Mouse (Mus musculus): ENCODE measurements around the gene Tram2. TPM values are rescaled to one million over a fixed set of nuclear protein-coding genes. Genes with fewer than 3 reads are reported as not detected.

Gene Tram2
- total RNA-seq, 2 experiments from 2014 or later: 10.6 to 19.5 TPM

GRCm38 (mm10) chr1:21068491-21068890 lies 10.5 kb downstream of the Tram2 start:
- DNase-seq: no peak

DNA sequence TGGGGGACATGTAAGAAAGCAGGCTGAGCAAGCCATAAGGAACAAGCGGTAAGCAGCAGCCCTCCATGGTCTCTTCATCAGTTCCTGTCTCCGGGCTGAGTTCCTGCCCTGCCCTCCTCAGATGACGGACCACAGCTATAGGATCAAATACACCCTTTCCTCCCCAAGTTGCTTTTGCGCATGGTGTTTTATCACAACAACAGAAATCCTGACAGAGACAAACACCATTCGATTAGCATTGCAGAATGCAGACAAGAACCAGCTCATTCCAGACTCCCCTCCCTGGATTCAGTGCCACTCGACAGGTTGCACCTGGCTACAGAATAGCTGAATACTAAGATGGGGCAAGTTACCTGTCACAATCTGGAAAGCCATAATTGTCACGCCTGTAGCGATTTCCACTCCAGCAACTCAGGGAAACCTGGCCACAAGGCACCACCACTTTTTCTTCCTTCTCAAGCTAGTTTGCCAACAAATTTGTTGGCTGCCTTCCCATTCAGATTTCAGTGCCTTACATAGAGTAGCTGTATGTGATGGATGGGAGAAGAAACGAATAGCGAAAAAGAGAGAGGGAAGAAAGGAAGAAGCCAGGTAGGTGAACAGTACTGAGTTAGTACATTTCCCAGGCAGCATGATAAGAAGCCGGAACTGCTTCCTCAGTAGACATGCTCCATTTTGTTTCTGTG lies 11.3 kb downstream of the Tram2 start:
- no peak for DNase-seq

GRCm38 (mm10) chr1:21064153-21064552 lies 14.9 kb downstream of the Tram2 start:
- no peak for DNase-seq

- DNase-seq: no peak
Measured at GRCm38 (mm10) chr1:21059385-21060109, 19.5 kb downstream of the Tram2 start.

DNA sequence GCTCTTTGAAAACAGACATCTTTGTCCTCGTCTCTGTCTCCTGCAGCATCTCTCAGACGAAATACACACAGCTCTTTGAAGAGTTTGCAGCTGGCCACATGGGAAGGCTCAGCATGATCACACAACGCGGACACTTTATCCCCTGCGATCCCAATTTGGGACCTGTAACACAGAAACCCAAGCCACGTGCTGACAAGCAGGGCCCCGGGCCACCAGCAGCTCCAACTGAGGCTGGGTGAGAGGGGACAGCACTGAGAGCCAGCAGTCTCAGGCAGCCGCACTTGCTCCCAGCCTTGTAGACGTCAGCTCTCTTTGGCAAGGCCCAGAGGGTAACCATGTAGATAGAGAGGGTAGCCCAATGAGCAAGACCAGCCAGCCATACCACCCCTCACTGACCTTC lies 26.0 kb downstream of the Tram2 start:
- no peak for DNase-seq

DNA sequence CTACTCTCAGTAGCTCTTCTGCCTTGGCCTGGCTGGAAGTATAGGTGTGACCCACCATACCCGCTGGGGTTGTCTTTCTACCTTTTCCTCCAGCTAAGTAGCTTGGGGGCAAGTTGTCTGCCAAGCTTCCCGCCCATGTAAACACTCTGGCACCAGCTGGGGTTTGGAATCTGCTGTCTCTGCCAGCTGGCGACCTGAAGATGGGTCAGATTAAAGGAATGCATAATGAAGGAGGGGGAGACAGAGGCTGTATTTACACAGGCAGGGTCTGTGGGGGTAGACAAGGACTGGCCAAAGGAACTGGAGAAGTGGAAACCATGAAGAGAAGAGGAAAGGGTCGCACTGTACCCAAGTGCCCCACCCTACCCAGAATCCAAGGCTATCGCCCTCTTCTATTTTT lies 26.4 kb downstream of the Tram2 start:
- DNase-seq: no peak

DNA sequence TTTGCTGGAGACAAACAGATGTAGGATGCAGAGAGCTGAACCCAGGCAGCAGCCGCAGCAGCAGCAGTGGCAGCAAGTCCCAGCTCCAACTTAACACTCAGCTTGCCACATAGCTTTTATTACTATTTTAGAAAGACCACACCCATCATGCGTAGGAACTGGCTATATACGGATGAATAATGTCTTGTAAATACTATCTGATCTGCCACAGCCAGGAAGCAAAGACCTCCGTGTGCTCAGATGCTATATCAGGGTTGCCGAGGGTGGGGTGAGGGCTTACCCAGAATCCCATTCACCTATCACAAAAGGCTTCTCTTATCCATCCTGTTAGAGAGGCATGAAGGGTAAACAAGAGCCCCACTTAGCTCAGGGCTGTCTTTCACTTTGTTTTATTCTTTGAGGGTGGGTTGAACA lies 26.9 kb downstream of the Tram2 start:
- no peak for DNase-seq

DNA sequence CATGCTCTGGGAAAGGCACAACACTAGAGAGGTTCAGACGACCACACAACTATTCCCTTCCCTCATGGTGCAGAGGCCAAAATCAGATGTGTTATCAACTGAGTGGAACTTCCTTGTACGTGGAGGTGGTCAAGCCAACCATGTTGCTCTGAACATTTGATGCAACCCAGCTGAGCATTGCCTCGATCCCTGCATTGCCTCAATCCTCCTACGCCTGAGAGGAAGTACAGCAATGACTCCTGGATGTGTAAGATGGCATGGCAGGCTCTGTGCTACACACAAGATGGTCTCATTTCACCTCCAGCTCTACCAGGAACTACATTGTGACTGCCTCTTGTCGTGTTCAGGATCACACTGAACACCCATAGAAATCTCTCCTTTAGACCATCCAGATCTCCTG lies 30.0 kb downstream of the Tram2 start:
- DNase-seq: no peak

DNA sequence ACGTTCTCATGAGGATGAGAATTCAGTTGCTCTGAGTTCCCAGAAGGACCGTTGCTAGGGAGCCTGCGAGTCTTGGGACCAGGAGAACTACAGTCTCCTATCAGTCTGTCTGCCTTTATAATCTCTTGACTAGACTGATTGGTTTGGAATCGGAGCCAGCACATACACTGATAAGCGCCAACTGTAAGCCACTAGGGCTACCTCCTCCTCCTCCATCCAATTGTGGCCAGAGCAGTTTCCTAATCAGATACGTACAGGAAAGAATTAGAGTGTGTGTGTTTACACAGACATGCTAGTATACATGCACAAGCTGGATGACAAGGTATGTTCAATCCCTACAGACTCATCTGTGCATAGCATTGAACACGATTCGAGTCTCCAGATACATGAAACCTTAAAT lies 30.6 kb downstream of the Tram2 start:
- no peak for DNase-seq

GRCm38 (mm10) chr1:21042461-21042860 lies 36.6 kb downstream of the Tram2 start:
- DNase-seq: no peak

GRCm38 (mm10) chr1:21040610-21041326 lies 38.3 kb downstream of the Tram2 start:
- DNase-seq: no peak

DNA sequence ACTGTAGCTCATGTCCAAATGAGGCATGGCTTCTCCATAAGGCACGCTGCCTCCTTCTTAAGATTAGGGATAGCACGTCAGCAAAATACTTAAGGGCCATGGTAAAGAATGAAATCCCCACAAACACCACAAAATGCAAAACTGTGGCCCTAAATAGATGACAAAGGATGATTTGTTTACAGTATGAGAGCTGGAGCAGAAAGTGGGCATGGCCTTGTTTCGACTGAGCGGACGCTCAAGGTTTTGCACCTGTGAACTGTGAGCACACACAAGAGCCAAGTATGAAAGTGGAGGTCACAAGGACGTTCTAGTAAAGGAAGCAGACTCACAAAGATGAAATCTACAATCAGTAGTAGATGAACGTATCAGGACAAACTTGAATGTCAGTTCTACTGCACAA lies 38.9 kb downstream of the Tram2 start:
- no peak for DNase-seq

GRCm38 (mm10) chr1:21039564-21039963 lies 39.5 kb downstream of the Tram2 start:
- no peak for DNase-seq

DNA sequence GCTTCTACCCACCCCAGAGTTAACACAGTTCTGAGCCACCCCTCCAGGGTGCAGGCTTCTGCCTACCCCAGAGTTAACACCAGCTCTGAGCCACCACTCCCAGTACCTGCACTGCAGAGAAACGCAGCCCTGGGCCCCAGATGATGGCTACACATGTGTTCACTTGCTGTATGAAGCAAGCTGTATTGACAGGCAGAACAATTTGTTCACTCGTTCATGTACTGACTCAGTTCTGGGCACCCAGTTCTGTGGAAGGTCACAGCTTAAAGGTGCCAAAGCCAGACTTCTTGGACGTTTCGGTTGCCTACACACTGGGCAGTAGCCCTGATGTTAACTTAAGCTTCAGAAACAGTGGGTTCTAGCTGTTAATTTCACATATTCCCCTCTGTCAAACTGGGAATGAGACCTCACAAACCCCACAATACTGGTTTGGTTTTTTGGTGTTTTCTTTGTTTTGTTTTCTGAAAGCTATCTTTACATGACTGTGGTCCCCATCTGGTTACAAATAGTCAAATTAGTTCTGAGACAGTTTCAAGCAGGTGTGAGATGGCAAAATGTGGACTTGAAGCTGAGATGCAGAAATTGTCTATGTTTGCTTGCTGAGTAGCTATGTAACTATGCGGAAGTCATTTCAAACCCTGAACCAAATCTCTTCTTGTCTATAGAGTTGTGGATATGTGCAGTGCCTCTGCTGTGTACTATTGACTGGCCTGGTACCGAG lies 41.0 kb downstream of the Tram2 start:
- no peak for DNase-seq

- no peak for DNase-seq
Measured at GRCm38 (mm10) chr1:21035878-21036277, 43.2 kb downstream of the Tram2 start.

DNA sequence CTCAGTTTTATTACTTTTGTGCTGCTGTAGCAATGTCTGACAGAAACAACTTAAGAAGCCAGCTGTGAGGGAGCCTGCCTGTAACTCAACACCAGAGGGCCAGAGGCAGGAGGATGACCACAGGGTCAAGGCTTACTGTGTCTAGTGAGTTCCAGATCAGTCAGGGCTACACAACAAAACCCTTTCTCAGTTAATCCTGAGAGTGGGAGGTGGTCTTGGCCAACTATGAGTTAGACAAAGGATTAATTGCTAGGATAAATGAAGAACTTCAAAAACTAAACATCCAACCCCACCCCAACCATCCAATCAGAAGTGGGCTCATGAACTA lies 45.3 kb downstream of the Tram2 start:
- DNase-seq: no peak

- no peak for DNase-seq
Measured at GRCm38 (mm10) chr1:21033065-21033791, 45.8 kb downstream of the Tram2 start.

GRCm38 (mm10) chr1:21031650-21032049 lies 47.4 kb downstream of the Tram2 start:
- no peak for DNase-seq

- DNase-seq: no peak
Measured at GRCm38 (mm10) chr1:21029000-21029399, 50.0 kb downstream of the Tram2 start.

GRCm38 (mm10) chr1:21026534-21026933 lies 52.5 kb downstream of the Tram2 start:
- no peak for DNase-seq

DNA sequence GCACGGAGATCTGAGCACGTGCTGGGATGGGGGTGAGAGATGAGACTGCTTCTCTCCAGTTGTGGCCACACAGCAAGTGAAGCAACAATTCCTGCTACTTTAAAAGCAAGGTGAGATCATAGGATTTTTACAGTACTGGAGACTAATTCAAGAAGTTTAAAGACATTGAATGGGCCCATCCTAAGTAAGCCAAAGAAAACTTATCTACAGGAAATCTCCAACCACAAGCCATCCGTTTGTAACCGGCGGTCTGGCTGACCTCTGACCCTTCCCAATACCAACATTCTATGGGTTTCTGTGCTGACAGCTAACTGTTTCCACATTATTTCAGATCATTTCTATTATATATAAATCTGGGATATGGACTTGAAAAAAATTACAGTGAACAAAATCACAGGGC lies 53.8 kb downstream of the Tram2 start:
- no peak for DNase-seq

DNA sequence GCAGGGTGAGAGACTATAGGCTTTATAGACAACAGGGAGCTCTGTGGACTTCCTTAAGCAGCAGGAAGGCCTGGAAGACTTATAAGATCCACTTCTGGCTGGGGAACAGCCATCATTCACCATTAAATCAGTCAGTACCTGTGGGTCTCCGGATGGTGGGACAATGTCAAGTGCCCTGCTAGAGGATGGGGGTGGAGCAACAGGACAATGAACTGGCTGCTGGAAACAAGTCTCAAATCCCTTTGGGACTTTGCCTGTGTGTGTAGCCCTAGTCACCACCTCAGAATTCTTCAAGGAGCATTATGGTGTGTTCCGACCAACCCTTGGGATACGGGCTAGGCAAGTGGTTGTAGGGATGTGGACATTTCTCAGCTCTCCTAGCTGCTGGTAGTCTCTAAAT lies 55.9 kb downstream of the Tram2 start:
- DNase-seq: no peak

All from gastrocnemius, postnatal 10 days (tissue).